Mouse (Mus musculus) heart, postnatal 0 days (tissue): ENCODE data around the gene Zgrf1.

Experiments
- CTCF ChIP-seq: IDR thresholded peaks from 2 replicates; pipeline ENCODE4 v1.5.1; 2016; ENCODE audit warnings: antibody characterized with exemption, control low read depth, low read depth
- EP300 ChIP-seq: IDR thresholded peaks from 2 replicates; pipeline ENCODE4 v1.6.1; 2016; ENCODE audit warnings: antibody characterized with exemption, low read depth

GRCm38 (mm10) chr3:127544610-127545121 lies 8.6 kb upstream of the Zgrf1 start:
- no peak for TF ChIP-seq CTCF
- TF ChIP-seq EP300: no peak
